Mouse (Mus musculus): ENCODE results near the gene Max. TPM values are rescaled to one million over a fixed set of nuclear protein-coding genes. Genes with fewer than 3 reads are reported as not detected.

Max gene
- polyA plus RNA-seq (2021; fragmentation: Nextera tagmentation): 37.8 and 42.1 TPM in 2 replicates
- long read RNA-seq, experiment 1, transcript Max-201 (4 exons, 1,926 nt): major isoform, 23 of 59 reads
- long read RNA-seq, experiment 1, transcript Max-202 (5 exons, 1,942 nt): minor isoform, 15 of 59 reads
- long read RNA-seq, experiment 1, partial matches to known transcripts: 6 of 59 reads
- long read RNA-seq, experiment 1, other reads (novel, unspliced or antisense): 14 of 59 reads
- long read RNA-seq, experiment 2, transcript Max-201 (4 exons, 1,926 nt): major isoform, 15 of 55 reads
- long read RNA-seq, experiment 2, transcript Max-202 (5 exons, 1,942 nt): minor isoform, 9 of 55 reads
- long read RNA-seq, experiment 2, partial matches to known transcripts: 2 of 55 reads
- long read RNA-seq, experiment 2, other reads (novel, unspliced or antisense): 26 of 55 reads

GRCm38 (mm10) chr12:76961932-76962891 lies at the start of gene Max:
Gene Max, minus strand, starts transcription at chr12:76962201.

Other genes with a start within 250 kb of the Max start
- 246 and 305 TPM in 2 replicates for gene Churc1, start 196.7 kb downstream of the Max start, polyA plus RNA-seq (2021; fragmentation: Nextera tagmentation)
- gene Fntb, start 196.6 kb downstream of the Max start, polyA plus RNA-seq (2021; fragmentation: Nextera tagmentation): 12.9 and 19.0 TPM in 2 replicates
- gene Gpx2, start 166.6 kb downstream of the Max start, polyA plus RNA-seq (2021; fragmentation: Nextera tagmentation): not detected in 2 replicates
- 105 and 154 TPM in 2 replicates for gene Rab15, start 139.3 kb downstream of the Max start, polyA plus RNA-seq (2021; fragmentation: Nextera tagmentation)